Mouse (Mus musculus) midbrain, embryonic 11.5 days (tissue): Measurements from ENCODE around the gene Ppib. TPM values are rescaled to one million over a fixed set of nuclear protein-coding genes. Genes with fewer than 3 reads are reported as not detected.

Source experiments
- ATAC-seq: fragments of 200-750 bp; cut with Nextera tagmentation; 2 replicates; pipeline ENCODE4 v1.8.0; 2017; ENCODE audit warnings: moderate TSS enrichment, moderate library complexity; ENCODE audit not compliant: low FRiP score
- DNase-seq: peaks from one replicate; pipeline ENCODE4 v3.0.0; 2015; ENCODE audit warnings: low spot score; ENCODE audit errors: missing footprints
- H3K27ac ChIP-seq: fragments of 300-500 bp; sonication (generic); 2 replicates; pipeline ENCODE4 v1.5.1; 2014; ENCODE audit warnings: low read depth, low read length
- H3K27me3 ChIP-seq: fragments of 300-500 bp; sonication (generic); 2 replicates; pipeline ENCODE4 v1.6.1; 2014; ENCODE audit warnings: mild to moderate bottlenecking, low read length, moderate library complexity, mixed read lengths; ENCODE audit not compliant: control insufficient read depth, insufficient read depth
- H3K36me3 ChIP-seq: fragments of 300-500 bp; sonication (generic); 2 replicates; pipeline ENCODE4 v1.6.1; 2014; ENCODE audit warnings: mild to moderate bottlenecking, low read length, moderate library complexity, mixed read lengths; ENCODE audit not compliant: control insufficient read depth, insufficient read depth
- H3K4me1 ChIP-seq: fragments of 300-500 bp; sonication (generic); 2 replicates; pipeline ENCODE4 v1.6.1; 2014; ENCODE audit warnings: low read length; ENCODE audit not compliant: control insufficient read depth, insufficient read depth
- H3K4me2 ChIP-seq: fragments of 300-500 bp; sonication (generic); 2 replicates; pipeline ENCODE4 v1.6.1; 2014; ENCODE audit warnings: mild to moderate bottlenecking, moderate library complexity
- H3K4me3 ChIP-seq: fragments of 300-500 bp; sonication (generic); 2 replicates; pipeline ENCODE4 v1.5.1; 2014; ENCODE audit warnings: low read depth, low read length
- H3K9ac ChIP-seq: fragments of 300-500 bp; sonication (generic); 2 replicates; pipeline ENCODE4 v1.6.1; 2014; ENCODE audit warnings: low read length
- H3K9me3 ChIP-seq: fragments of 300-500 bp; sonication (generic); 2 replicates; pipeline ENCODE4 v1.6.1; 2016; ENCODE audit warnings: low read length; ENCODE audit not compliant: control insufficient read depth
- WGBS: fragments of 180-500 bp; shearing (Covaris S2); extraction: QIAGEN DNeasy Blood & Tissue Kit; methylation state at CpG from one replicate; pipeline ENCODE4 v1.1.7; 2014; 5-methylcytosine and 5-hydroxymethylcytosine counted together
- polyA plus RNA-seq: library from polyadenylated mRNA; unstranded; fragments of >200 nt; fragmentation: Nextera tagmentation; extraction: Ambion mirVana; gene quantifications from 2 replicates; pipeline ENCODE4 v1.2.1, GENCODE M21; 2014

Ppib gene
- 490 and 501 TPM in 2 replicates for polyA plus RNA-seq

GRCm38 (mm10) chr9:66059583-66060307, at the start of gene Ppib:
Ppib (plus strand) TSS chr9:66060222.
- DNase-seq, result peak; percentile 100

GRCm38 (mm10) chr9:66020601-66021000, 39.4 kb upstream of the Ppib start:
- ATAC-seq (no peak), DNase-seq (no peak)
- no peak overlapping the region for H3K9ac ChIP-seq
- H3K27me3 ChIP-seq, result no peaks in the 10 kb centered on the region
- no peaks in the 10 kb centered on the region for H3K9me3 ChIP-seq
- no peaks in the 10 kb centered on the region for H3K4me1 ChIP-seq
- 0 out of 2 replicates have a peak, but pooled peaks cover 3% of the 10 kb centered on the region for H3K36me3 ChIP-seq
- H3K4me3 ChIP-seq, result no peak overlapping the region
- no peak overlapping the region for H3K27ac ChIP-seq
- H3K4me2 ChIP-seq, result no peak overlapping the region

More at GRCm38 (mm10) chr9:66059583-66060307, at the start of gene Ppib:
- WGBS, result under 1% methylated on average over 51 of the region's 51 CpGs
- H3K27ac ChIP-seq, result peak within 1 kb of the TSS; percentile 63; the same call in 1 of the 2 replicates
- no peaks in the 10 kb centered on the region for H3K9me3 ChIP-seq
- peaks cover 10% of the 10 kb centered on the region for H3K4me1 ChIP-seq
- H3K4me2 ChIP-seq, result peak within 1 kb of the TSS; percentile 63
- no peaks in the 10 kb centered on the region for H3K27me3 ChIP-seq
- H3K9ac ChIP-seq, result peak within 1 kb of the TSS; percentile 94
- peak; percentile 98 for ATAC-seq
- H3K4me3 ChIP-seq, result peak within 1 kb of the TSS; percentile 86
- H3K36me3 ChIP-seq, result peaks cover 20% of the 10 kb centered on the region

GRCm38 (mm10) chr9:66038082-66038481, 21.9 kb upstream of the Ppib start:
- no peak for ATAC-seq
- Histone ChIP-seq H3K4me2 (no peak overlapping the region), H3K4me3 (no peak overlapping the region), H3K9ac (no peak overlapping the region), H3K36me3 (no peaks in the 10 kb centered on the region), H3K4me1 (no peaks in the 10 kb centered on the region), H3K27ac (no peak overlapping the region), H3K27me3 (no peaks in the 10 kb centered on the region), H3K9me3 (no peaks in the 10 kb centered on the region)
- 93% methylated on average over 4 of the region's 4 CpGs for WGBS
- DNase-seq, result no peak

- DNase-seq, result no peak
- H3K4me2 ChIP-seq, result no peak overlapping the region
- no peaks in the 10 kb centered on the region for H3K4me1 ChIP-seq
- WGBS, result 95% methylated on average over 4 of the region's 4 CpGs
- H3K4me3 ChIP-seq, result no peak overlapping the region
- H3K27ac ChIP-seq, result no peak overlapping the region
- no peaks in the 10 kb centered on the region for H3K36me3 ChIP-seq
- no peak for ATAC-seq
- H3K9me3 ChIP-seq, result no peaks in the 10 kb centered on the region
- H3K27me3 ChIP-seq, result no peaks in the 10 kb centered on the region
- H3K9ac ChIP-seq, result no peak overlapping the region
These were observed 21.4 kb upstream of the Ppib start for GRCm38 (mm10) chr9:66038581-66038980.

- Histone ChIP-seq H3K36me3 (no peaks in the 10 kb centered on the region), H3K9me3 (no peaks in the 10 kb centered on the region)
- 81% methylated on average over 4 of the region's 4 CpGs for WGBS
These were observed 20.7 kb upstream of the Ppib start for GRCm38 (mm10) chr9:66039290-66039689.

GRCm38 (mm10) chr9:66040801-66041200, 19.2 kb upstream of the Ppib start:
- DNase-seq (no peak), ATAC-seq (no peak)
- no peaks in the 10 kb centered on the region for H3K9me3 ChIP-seq
- 86% methylated on average over 3 of the region's 3 CpGs for WGBS
- no peak overlapping the region for H3K27ac ChIP-seq
- H3K36me3 ChIP-seq, result no peaks in the 10 kb centered on the region
- no peak overlapping the region for H3K4me3 ChIP-seq
- H3K27me3 ChIP-seq, result no peaks in the 10 kb centered on the region
- no peak overlapping the region for H3K4me2 ChIP-seq
- no peak overlapping the region for H3K9ac ChIP-seq
- no peaks in the 10 kb centered on the region for H3K4me1 ChIP-seq

More at GRCm38 (mm10) chr9:66039290-66039689, 20.7 kb upstream of the Ppib start:
- Histone ChIP-seq H3K4me1 (no peaks in the 10 kb centered on the region), H3K4me2 (no peak overlapping the region), H3K27me3 (no peaks in the 10 kb centered on the region), H3K27ac (no peak overlapping the region), H3K9ac (no peak overlapping the region), H3K4me3 (no peak overlapping the region)
- no peak for DNase-seq
- ATAC-seq, result no peak

GRCm38 (mm10) chr9:66042331-66042730, 17.7 kb upstream of the Ppib start:
- no peaks in the 10 kb centered on the region for H3K27me3 ChIP-seq
- no peak for ATAC-seq
- H3K36me3 ChIP-seq, result no peaks in the 10 kb centered on the region
- 86% methylated on average over 4 of the region's 4 CpGs for WGBS
- no peak overlapping the region for H3K9ac ChIP-seq
- H3K4me3 ChIP-seq, result no peak overlapping the region
- no peak overlapping the region for H3K27ac ChIP-seq
- H3K4me1 ChIP-seq, result no peaks in the 10 kb centered on the region
- H3K4me2 ChIP-seq, result no peak overlapping the region
- no peaks in the 10 kb centered on the region for H3K9me3 ChIP-seq
- DNase-seq, result no peak

GRCm38 (mm10) chr9:66043241-66043640, 16.8 kb upstream of the Ppib start:
- H3K27me3 ChIP-seq, result no peaks in the 10 kb centered on the region
- no peaks in the 10 kb centered on the region for H3K9me3 ChIP-seq
- no peak overlapping the region for H3K4me2 ChIP-seq
- WGBS, result 94% methylated on average over 3 of the region's 3 CpGs
- no peak for DNase-seq
- H3K4me3 ChIP-seq, result no peak overlapping the region
- no peak overlapping the region for H3K27ac ChIP-seq
- no peaks in the 10 kb centered on the region for H3K36me3 ChIP-seq
- H3K9ac ChIP-seq, result no peak overlapping the region
- no peak for ATAC-seq
- H3K4me1 ChIP-seq, result no peaks in the 10 kb centered on the region

- DNase-seq, result no peak
- H3K4me2 ChIP-seq, result no peak overlapping the region
- H3K36me3 ChIP-seq, result no peaks in the 10 kb centered on the region
- ATAC-seq, result no peak
- H3K27ac ChIP-seq, result no peak overlapping the region
- 66% methylated on average over 6 of the region's 6 CpGs for WGBS
- no peak overlapping the region for H3K9ac ChIP-seq
- H3K4me3 ChIP-seq, result no peak overlapping the region
- no peaks in the 10 kb centered on the region for H3K27me3 ChIP-seq
- no peaks in the 10 kb centered on the region; the same call in 1 of the 2 replicates for H3K9me3 ChIP-seq
- no peaks in the 10 kb centered on the region for H3K4me1 ChIP-seq
These were observed 10.0 kb upstream of the Ppib start for GRCm38 (mm10) chr9:66049931-66050601.
